Mouse (Mus musculus) thymus, adult 2 months (tissue): ENCODE measurements around the gene Cyp2w1.

Source experiments
- CTCF ChIP-seq: fragments of 200-500 bp; IDR thresholded peaks from 2 replicates; pipeline ENCODE4 v1.5.1; 2012; ENCODE audit warnings: mild to moderate bottlenecking, control low read depth, low read length, moderate library complexity, borderline replicate concordance; ENCODE audit not compliant: control insufficient read depth, poor library complexity, insufficient read depth; ENCODE audit errors: extremely low read depth
- POLR2A ChIP-seq: fragments of 200-500 bp; IDR thresholded peaks from 2 replicates; pipeline ENCODE4 v1.6.1; 2012; ENCODE audit warnings: mild to moderate bottlenecking, low read length, control low read depth, moderate library complexity; ENCODE audit not compliant: control insufficient read depth, poor library complexity, insufficient read depth; ENCODE audit errors: extremely low read depth

GRCm38 (mm10) chr5:139309946-139310345 is 42.5 kb upstream of the Cyp2w1 start:
- no peak for TF ChIP-seq CTCF
- TF ChIP-seq POLR2A = no peak
